Mouse (Mus musculus) stomach, embryonic 16.5 days (tissue): ENCODE results near the gene Hoxa3. TPM values are rescaled to one million over a fixed set of nuclear protein-coding genes. Genes with fewer than 3 reads are reported as not detected.
A peak's percentile ranks its signal among the peaks of the same experiment; 100 is the strongest.

Source experiments
- ATAC-seq: fragments of 200-750 bp; cut with Nextera tagmentation; 2 replicates; pipeline ENCODE4 v1.8.0; 2017; ENCODE audit warnings: moderate number of reproducible peaks, moderate TSS enrichment; ENCODE audit not compliant: insufficient read depth, low FRiP score
- H3K27ac ChIP-seq: fragments of 300-500 bp; sonication (generic); 2 replicates; pipeline ENCODE4 v1.5.1; 2014; ENCODE audit warnings: low read length
- H3K27me3 ChIP-seq: fragments of 300-500 bp; sonication (generic); 2 replicates; pipeline ENCODE4 v1.6.1; 2014; ENCODE audit warnings: low read length, control low read depth, mixed read lengths; ENCODE audit not compliant: control insufficient read depth, insufficient read depth
- H3K36me3 ChIP-seq: fragments of 300-500 bp; sonication (generic); 2 replicates; pipeline ENCODE4 v1.6.1; 2014; ENCODE audit warnings: low read length; ENCODE audit not compliant: control insufficient read depth, insufficient read depth
- H3K4me1 ChIP-seq: fragments of 300-500 bp; sonication (generic); 2 replicates; pipeline ENCODE4 v1.6.1; 2014; ENCODE audit warnings: low read length, control low read depth, mixed read lengths; ENCODE audit not compliant: control insufficient read depth, insufficient read depth
- H3K4me2 ChIP-seq: fragments of 300-500 bp; sonication (generic); 2 replicates; pipeline ENCODE4 v1.6.1; 2014; ENCODE audit warnings: low read depth, low read length, mixed read lengths
- H3K4me3 ChIP-seq: fragments of 300-500 bp; sonication (generic); replicated peaks from 2 replicates; pipeline ENCODE4 v1.5.1; 2014; ENCODE audit warnings: mild to moderate bottlenecking, low read length
- H3K9ac ChIP-seq: fragments of 300-500 bp; sonication (generic); 2 replicates; pipeline ENCODE4 v1.6.1; 2014; ENCODE audit warnings: low read length
- H3K9me3 ChIP-seq: fragments of 300-500 bp; sonication (generic); replicated peaks from 2 replicates; pipeline ENCODE4 v1.6.1; 2016; ENCODE audit warnings: low read length, control low read depth; ENCODE audit not compliant: control insufficient read depth
- WGBS: fragments of 180-500 bp; shearing (Covaris S2); extraction: QIAGEN DNeasy Blood & Tissue Kit; methylation state at CpG from one replicate; pipeline ENCODE4 v1.1.7; 2014; 5-methylcytosine and 5-hydroxymethylcytosine counted together
- polyA plus RNA-seq: library from polyadenylated mRNA; unstranded; fragments of >200 nt; fragmentation: Nextera tagmentation; extraction: Ambion mirVana; gene quantifications from 2 replicates; pipeline ENCODE4 v1.2.1, GENCODE M21; 2015

Hoxa3 gene
- polyA plus RNA-seq, 1 experiment from 2014 or later = 6.0 TPM

- Histone ChIP-seq H3K9ac (no peak overlapping the region), H3K27me3 (peaks cover 87% of the 10 kb centered on the region)
- WGBS = 5% methylated on average over 44 of the region's 44 CpGs
Measured at GRCm38 (mm10) chr6:52229558-52230416, 16.7 kb upstream of the Hoxa3 start.

GRCm38 (mm10) chr6:52228475-52229465, 15.6 kb upstream of the Hoxa3 start:
- no peak overlapping the region for H3K4me2 ChIP-seq
- H3K4me3 ChIP-seq = no peak overlapping the region
- 3% methylated on average over 38 of the region's 38 CpGs for WGBS
- no peaks in the 10 kb centered on the region for H3K9me3 ChIP-seq
- H3K36me3 ChIP-seq = no peaks in the 10 kb centered on the region
- H3K27me3 ChIP-seq = peaks cover 87% of the 10 kb centered on the region
- no peak overlapping the region for H3K27ac ChIP-seq
- H3K9ac ChIP-seq = no peak overlapping the region
- 0 out of 2 replicates have a peak, but pooled peaks cover under 1% of the 10 kb centered on the region for H3K4me1 ChIP-seq
- ATAC-seq = no peak

More at GRCm38 (mm10) chr6:52229558-52230416, 16.7 kb upstream of the Hoxa3 start:
- peaks cover 4% of the 10 kb centered on the region; the same call in 1 of the 2 replicates for H3K4me1 ChIP-seq
- H3K4me3 ChIP-seq = no peak overlapping the region
- ATAC-seq = no peak
- H3K4me2 ChIP-seq = no peak overlapping the region
- H3K36me3 ChIP-seq = no peaks in the 10 kb centered on the region
- H3K9me3 ChIP-seq = no peaks in the 10 kb centered on the region
- no peak overlapping the region for H3K27ac ChIP-seq

- no peak overlapping the region for H3K9ac ChIP-seq
- H3K36me3 ChIP-seq = no peaks in the 10 kb centered on the region
- H3K4me3 ChIP-seq = no peak overlapping the region
- H3K4me1 ChIP-seq = no peaks in the 10 kb centered on the region
- no peak overlapping the region for H3K4me2 ChIP-seq
- WGBS = 10% methylated on average over 11 of the region's 11 CpGs
- no peak overlapping the region for H3K27ac ChIP-seq
- peaks cover 88% of the 10 kb centered on the region for H3K27me3 ChIP-seq
- no peak for ATAC-seq
- H3K9me3 ChIP-seq = no peaks in the 10 kb centered on the region
Measured at GRCm38 (mm10) chr6:52227470-52228222, 14.5 kb upstream of the Hoxa3 start.

- Histone ChIP-seq H3K9me3 (no peaks in the 10 kb centered on the region), H3K4me2 (no peak overlapping the region), H3K4me1 (peaks cover 4% of the 10 kb centered on the region; the same call in 1 of the 2 replicates), H3K27me3 (peaks cover 88% of the 10 kb centered on the region), H3K36me3 (no peaks in the 10 kb centered on the region), H3K4me3 (no peak overlapping the region), H3K27ac (no peak overlapping the region), H3K9ac (no peak overlapping the region)
- no peak for ATAC-seq
- WGBS = 6% methylated on average over 26 of the region's 26 CpGs
Measured at GRCm38 (mm10) chr6:52226569-52227257, 13.6 kb upstream of the Hoxa3 start.

GRCm38 (mm10) chr6:52225612-52226568, 12.8 kb upstream of the Hoxa3 start:
- Histone ChIP-seq H3K4me2 (peak overlapping the region; percentile 39), H3K9me3 (no peaks in the 10 kb centered on the region), H3K9ac (no peak overlapping the region), H3K36me3 (no peaks in the 10 kb centered on the region), H3K27ac (no peak overlapping the region), H3K4me3 (peak overlapping the region; percentile 25), H3K27me3 (peaks cover 91% of the 10 kb centered on the region), H3K4me1 (peaks cover 4% of the 10 kb centered on the region; the same call in 1 of the 2 replicates)
- no peak for ATAC-seq
- 3% methylated on average over 69 of the region's 69 CpGs for WGBS

GRCm38 (mm10) chr6:52224895-52225611, 11.9 kb upstream of the Hoxa3 start:
- no peak overlapping the region for H3K27ac ChIP-seq
- peaks cover 90% of the 10 kb centered on the region for H3K27me3 ChIP-seq
- H3K9ac ChIP-seq = no peak overlapping the region
- no peaks in the 10 kb centered on the region for H3K9me3 ChIP-seq
- peak overlapping the region; percentile 25 for H3K4me3 ChIP-seq
- no peak for ATAC-seq
- 3% methylated on average over 36 of the region's 36 CpGs for WGBS
- H3K4me1 ChIP-seq = peaks cover 4% of the 10 kb centered on the region; the same call in 1 of the 2 replicates
- H3K36me3 ChIP-seq = no peaks in the 10 kb centered on the region
- H3K4me2 ChIP-seq = peak overlapping the region; percentile 39; the same call in 1 of the 2 replicates
